Mouse (Mus musculus) ES-E14 (cell line): ENCODE results near the gene Donson.

Experiments used
- HCFC1 ChIP-seq: IDR thresholded peaks from 2 replicates; pipeline ENCODE4 v1.6.1; 2012; ENCODE audit warnings: low read length, inconsistent platforms, borderline replicate concordance; ENCODE audit not compliant: insufficient read depth
- ZNF384 ChIP-seq: IDR thresholded peaks from 2 replicates; pipeline ENCODE4 v1.6.1; 2012; ENCODE audit warnings: low read depth, low read length, inconsistent platforms

DNA sequence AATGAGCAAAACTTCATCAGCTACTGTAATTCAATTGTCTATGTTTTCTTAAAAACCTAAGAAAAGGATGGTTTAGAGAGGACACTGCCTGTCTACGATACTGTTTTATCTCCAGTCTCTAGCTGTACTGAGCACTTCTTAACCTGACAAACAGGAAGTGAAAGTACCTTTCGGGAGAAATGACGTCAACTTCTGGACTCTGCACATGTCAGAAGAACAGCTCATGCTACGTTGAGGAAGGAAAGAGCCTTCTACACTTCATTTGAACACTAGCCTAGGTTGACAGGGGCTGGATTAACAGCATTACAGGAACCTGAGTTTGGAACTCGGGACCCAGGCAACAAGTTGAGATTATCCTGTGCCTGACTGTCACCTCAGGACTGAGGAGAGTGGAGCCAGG is 3.0 kb downstream of the Donson start:
- TF ChIP-seq ZNF384: no peak
- TF ChIP-seq HCFC1: no peak
